Mouse (Mus musculus): ENCODE measurements around the gene Arl15.
A peak's percentile ranks its signal among the peaks of the same experiment; 100 is the strongest.

The Arl15 gene

DNA sequence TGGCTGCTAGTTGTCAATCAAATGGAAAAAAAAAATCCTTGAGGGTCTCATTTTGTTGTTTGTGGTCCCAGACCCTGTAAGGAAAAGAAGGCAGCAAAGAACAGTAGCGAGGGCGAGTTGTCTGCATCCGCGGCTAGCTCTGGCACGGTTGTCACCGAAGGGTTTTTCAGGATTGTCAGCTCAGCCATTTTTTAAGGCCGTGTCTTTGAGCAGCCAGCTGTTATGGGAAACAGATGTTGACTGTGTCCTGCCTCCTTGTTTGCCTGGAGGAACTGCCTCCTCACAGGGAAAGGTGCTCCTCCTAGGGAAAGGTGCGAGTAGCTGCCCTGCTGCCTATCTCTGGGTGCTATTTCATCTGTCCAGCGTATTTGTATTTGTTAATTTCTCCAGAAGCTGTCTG lies 144.3 kb downstream of the Arl15 start:
- no peak for DNase-seq

DNA sequence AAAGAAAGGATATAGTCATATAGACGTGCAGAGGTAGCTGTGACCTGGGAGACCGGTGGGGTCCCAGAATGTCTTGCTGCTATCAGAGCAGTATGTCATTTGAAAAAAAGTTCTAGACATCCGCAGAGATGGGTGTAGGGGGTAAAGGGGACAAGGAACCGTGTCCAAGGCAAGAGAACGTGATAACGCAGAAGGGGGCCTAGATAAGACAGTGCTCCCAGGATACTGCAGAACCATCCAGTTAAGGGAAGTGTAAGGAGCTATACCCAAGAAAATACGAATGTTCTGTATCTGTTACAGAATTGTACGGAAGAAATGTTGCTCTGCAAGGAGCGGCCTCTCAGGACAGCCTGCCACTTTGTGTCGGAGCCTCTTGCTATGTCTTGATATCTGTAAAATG lies 144.8 kb downstream of the Arl15 start:
- no peak for DNase-seq

DNA sequence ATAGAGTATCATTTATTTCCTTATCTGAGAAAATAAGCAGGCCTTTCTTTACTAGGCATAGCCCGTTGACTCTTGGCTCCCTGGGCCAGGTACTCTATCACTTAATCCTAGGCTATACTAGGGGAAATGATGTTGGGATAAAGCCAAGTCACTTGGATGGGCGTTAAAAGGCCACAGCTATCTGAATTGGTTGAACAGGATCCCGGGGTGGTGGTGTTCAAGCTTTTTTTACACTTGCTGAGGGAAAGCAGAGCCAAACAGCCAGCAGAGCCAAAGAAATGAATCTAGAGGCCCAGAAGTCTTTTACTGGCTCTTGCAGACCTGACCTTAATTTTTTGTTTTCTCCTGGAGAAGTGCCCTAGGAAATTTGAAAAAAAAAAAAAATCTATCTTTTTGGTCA lies 145.4 kb downstream of the Arl15 start:
- DNase-seq = no peak

DNA sequence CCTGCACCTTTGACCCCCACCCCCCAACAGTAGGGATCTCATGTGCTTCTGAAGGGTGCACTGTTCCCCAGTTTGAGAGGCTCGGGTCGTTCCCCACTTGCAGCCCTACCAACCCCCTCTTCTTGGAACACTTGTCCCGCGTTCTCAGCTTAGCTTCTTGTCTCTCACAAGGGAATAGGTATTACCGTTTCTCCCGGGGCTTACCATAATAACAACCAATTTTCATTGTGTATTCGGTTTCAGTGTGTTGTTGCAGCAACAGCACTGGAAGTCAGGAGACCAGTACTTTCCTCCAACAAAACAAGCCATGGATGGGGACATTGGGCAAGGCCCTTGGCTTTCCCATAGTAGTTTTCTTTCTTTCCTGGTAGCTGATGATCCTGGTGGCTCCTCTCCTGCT lies 145.8 kb downstream of the Arl15 start:
- DNase-seq = no peak

DNA sequence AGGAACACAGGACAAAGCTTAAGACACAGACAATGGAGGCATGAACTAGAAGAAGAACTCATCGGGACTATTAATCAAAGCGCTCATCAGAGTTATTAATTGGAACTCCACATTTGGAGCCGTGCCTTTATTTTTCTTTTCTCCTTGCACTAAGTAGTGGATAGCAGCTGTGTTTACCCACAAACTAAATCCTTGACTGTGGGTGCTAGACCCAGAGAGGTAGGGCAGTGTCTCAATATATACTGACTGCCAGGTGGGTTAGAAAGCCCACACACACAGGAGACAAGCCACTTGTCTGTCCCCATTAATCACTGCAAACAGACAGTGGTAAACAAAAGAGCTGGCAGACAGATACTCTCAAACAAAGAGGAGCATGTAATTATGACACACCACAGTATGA lies 147.6 kb downstream of the Arl15 start:
- no peak for DNase-seq

DNA sequence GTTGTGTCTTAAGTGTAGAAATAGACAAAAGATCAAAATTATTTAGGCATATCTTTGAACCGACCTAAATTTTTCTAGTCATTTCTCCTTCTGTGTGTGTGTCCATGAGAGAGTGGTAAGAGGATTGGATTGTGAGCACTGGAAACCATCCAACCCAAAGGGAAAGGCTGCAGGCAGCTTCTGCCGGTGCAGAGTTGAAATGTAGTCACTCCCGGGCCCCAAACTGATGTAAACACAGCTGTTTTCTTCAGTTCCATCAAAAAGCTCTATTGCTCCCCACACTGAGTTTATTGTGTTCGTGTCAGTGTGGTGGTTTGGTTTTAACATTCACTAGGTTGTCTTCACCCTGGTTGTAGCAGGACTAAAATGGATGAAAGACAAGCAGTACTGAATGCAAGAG lies 153.2 kb downstream of the Arl15 start:
- DNase-seq = no peak

DNA sequence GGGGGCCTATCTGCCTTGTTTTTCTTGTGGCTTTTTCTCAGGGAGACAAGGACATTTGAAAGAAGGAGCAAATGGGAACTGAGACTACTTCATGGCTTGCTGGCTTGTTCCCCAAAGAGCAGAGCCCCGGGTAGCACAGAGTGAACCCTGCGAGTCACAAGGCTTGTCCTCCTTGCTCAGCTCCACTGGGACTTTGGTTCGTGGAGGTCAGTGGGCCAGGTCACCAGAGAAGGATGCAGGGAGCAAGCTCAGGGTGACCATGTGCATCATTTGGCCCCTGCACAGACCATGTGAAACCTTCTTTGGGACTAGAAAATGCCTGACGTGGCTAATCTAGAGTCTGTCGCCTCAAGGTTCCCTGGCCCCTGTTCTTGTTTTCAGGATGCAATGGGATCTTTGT lies 155.4 kb downstream of the Arl15 start:
- no peak for DNase-seq

DNA sequence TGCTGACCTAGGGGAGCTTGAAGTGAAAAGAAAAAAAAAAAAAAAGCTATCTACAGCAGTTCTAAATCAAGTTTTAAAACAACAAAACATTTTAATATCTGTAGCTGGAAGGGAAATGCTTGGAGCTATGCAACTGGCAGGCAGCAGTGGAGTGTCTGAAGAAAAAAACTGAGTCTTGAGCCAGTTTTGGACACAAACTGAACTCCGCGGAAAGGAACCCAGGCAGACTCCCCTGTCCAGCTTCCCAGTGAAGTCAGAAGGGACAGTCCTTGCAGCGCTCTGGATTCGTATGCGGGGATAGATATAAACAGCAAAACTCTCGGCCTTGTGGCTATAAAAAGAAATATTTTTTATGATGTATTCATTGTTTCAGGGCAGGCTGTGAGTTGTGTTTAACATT lies 155.8 kb downstream of the Arl15 start:
- no peak for DNase-seq

DNA sequence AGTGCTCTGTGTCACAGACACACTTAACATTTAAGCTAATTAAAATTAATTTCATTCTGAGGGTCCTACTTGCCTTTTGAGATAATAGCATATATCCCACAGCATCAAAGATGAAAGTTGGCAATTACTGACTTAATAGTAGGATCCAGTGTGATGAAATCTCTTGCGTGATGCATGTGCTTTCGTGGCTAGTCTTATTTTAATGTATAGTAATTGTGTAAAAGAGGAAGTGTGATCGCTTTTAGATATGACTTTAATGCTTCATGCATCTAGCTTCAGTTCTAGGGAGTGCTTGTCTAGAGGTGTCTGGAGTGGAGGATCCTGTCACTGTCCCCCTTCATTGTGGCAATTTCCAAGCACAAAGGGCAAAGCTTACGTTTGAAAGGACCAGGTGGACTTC lies 163.1 kb downstream of the Arl15 start:
- DNase-seq = no peak

DNA sequence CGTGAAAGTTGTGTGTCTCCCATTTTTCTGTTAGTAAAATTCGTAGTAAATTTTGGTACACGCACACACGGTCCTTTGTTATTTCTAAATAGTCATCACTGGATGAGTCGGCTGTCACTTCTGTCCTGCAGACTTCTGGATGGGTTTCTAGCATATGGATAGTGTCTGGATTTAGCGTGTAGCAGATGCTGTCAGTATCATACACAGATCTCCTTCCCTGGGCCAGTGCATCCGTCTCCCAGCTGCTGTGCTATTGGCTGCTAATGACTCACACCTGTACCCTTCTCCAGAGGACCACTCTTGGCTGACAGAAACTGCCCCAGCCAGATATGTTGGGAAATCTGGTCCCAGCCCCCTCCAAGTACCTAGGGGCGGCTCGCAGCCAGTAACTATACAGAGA lies 170.6 kb downstream of the Arl15 start:
- DNase-seq = no peak

DNA sequence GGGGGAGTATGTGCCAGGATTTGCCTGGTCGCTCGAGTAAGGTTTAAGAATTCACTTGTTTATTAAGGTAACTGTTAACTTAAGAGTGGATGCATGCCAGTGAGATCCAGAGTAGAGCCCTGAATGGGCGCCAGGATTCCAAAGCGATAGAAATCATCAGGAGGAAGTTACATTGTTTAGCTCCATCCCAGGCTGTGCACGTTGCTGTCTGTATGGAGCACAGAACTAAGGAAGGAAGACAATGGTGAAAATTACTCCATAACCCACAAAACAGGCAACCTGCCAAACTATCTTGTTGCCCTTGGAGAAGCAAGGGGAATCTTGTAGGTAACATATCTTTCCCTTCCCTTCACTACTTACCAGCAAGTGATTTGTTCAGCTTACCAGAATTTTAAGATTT lies 176.4 kb downstream of the Arl15 start:
- peak; percentile 33 to 53 for DNase-seq

DNA sequence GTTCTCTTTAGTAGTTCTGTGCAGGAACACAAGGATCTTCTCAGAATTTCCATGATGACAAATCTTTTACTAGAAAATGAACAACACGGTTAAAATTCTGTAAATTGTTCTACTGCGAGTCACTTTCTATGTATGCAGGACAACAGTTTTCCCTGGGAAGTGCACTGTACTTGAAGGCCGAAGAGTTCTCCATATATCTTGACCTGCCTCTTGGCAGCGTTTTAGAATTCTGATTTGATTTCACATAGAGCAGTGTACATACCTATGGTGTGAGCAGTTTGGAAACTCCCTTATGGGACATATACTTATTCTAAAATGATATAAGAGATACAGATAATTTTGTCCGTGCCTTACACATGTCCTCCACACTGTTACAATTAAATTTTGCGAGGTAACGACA lies 178.1 kb downstream of the Arl15 start:
- DNase-seq = no peak

DNA sequence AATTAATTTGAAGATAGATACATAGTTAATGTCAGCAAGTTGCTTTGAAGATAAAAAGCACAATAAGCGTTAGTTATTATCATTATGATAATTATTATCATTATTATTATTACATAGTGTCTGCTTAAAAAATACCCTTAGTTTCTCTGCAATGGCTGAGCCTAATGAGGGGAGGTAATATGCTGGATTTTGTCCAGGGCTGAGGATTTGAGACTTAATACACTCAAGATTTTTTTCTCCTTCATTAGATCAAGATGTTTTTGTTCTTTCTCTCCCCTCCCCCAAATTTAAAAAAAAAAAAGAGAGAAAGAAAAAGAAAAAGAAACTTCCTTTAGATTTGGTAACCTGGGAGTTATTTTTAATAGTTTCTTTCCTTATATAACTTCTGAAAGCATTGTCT lies 180.6 kb downstream of the Arl15 start:
- DNase-seq = no peak

DNA sequence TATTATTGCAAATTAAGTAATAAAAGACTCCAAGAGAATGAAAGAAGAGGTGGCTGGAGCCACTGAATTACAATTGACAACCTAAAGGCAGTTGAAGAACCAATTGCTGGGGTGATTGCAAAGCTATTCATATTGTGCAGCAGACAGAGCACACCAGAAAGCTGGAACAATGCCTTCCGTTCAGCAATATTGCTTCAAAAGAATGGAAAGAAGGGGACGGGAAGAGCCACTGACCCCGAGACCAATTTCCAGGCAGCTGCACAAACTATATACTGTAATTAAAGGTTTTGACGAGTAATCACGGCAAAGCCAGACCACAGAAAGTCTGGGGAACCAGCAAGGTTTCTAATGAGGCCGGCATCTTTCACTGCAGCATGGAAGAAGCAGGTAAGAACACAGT lies 181.4 kb downstream of the Arl15 start:
- no peak for DNase-seq

DNA sequence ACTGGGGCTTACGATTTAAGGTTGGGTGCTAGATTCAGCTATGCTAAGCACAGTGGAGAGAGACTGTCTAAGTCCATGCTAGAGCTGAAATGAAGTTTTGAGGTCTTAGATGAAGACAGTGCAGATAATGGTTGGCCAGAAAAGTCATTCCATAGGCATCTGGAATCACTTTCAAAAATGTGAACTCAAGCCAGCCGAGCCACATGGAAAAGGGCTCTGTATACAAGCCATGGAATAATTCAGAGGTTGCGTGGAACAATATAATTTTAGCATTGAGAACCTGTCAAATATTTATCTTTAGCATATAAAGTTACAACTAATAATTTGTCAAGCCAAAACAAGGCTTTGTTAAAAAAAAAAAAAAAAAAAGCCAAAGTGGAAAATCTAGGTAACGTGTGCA lies 182.6 kb downstream of the Arl15 start:
- no peak for DNase-seq

DNA sequence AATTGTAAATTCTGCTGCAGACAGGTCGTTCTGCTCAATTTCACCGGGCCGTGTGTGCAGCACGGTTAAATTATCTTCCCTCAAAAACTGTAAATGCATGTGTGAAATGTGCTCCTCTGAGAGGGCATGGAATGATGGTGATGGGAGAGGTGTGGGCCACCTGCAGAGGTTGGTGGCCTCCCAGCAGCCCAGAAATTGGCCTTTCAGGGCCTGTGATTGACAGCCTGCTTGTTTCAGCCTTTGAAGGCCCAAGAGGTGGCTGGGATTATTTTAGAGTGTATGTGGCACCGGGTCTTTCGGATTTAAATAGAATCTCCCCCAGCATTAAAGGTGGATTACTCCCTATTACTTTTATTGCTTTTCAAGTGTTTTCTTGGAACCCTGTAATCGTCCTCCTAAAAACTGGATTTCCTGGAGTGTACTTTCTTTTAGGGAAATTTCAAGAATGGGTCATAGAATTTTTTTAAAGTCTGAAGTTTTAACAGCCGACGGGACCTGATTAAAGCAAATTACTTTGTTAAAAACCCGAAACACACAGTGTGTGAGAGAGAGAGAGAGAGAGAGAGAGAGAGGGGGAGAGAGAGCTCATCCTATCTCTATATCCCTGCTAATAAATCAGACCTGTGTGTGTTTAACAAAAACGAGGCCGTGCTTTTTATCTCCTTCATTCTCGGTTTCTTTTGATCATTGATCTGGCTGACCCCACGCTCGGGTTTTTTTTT lies 186.6 kb downstream of the Arl15 start:
- DNase-seq = no peak

DNA sequence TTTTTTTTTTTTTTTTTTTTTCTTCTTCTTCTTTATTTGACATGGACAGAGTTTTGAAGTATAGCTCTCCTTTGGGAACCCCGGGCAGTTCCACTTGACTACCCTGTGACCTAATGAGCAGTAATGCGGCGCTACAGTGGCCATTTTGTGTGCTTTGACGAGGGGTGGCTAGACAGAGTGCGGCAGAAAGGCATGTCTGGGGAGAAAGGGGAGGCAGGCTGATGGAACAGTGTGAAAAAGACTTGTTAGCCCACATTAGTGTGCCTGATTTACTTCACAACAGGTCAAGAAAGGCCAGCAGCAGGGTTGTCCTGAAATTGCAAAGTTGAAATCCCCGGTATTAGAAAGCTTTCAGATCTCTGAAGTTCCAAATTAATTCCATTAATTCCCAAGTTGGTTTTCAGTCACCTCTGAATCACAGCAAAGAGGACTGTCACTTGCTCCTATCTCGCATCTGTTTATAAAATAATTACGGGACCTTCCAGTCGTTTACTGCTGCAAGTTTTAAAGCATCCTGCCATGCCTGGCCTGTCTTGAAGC lies 187.2 kb downstream of the Arl15 start:
- DNase-seq = no peak

DNA sequence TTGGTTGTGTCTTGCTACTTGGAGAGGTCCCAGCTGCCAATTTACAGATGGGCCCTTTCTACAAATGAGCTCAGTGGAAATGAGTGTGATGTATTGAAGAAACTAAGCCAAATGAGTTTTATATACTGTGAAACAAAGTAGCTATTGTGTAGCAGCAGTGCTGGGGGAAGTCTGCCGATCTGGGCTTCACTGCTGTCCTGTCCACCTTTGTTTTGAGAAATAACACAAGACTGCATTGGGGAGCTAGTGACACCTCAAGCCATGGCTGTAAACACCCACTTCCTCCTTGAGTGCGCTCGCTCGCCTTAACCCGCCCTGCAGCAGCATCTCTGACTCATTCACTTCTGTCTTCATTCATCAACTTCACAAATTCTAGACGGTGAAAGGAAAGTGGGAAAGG lies 189.3 kb downstream of the Arl15 start:
- DNase-seq = peak in 1 of 2 experiments; percentile 45

DNA sequence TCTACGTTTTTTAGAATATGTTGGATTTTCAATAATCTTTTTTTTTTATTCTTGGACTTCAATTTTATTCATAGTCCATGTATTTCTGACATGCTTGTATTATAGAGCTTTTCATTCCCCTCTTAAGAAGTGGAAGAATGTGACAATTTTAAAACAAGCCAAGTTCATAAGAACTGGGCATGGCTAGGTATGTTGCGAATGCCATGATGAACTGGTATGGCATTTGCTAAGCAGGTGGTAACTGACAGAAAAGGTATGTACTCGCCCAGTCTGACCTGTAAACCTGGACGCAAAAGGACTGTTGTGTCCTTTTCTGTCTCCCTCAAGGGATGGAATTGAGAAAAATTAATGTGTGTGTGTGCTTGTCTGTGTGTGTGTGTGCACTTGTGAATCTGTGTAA lies 190.2 kb downstream of the Arl15 start:
- DNase-seq = no peak

DNA sequence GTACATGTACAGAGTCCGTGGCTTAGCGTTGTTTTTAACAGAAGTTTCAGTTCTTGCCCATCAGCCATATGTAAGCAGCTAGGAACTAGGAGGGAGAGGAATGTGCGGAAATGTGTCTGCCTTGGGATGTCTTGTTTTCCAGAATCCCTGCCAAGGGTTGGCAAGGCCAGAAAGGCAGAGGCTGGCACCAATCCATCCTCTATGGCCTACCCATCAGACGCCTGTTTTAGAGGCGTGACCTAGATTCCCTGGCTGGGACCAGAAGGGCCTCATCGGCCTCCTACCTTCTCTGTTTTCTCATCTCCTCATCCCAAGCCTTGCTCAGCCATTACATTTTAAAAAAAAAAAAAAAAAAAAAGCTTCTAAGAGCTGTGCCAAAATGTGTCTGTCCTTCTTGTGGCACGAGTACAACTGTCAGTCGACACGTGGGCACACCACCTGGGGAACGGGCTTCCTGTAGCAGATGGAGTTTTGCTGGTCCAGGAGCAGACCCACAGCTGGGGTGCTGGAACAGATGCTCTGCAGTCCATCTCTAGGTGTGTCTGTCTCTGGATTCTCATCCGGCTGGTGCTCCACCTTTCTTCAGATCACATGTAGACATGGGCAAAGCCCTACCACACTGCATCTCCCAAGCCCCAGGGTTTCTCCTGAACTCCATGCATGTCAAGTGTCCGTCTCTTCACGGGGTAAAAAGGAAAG lies 192.7 kb downstream of the Arl15 start:
- peak; percentile 21 to 52 for DNase-seq

DNA sequence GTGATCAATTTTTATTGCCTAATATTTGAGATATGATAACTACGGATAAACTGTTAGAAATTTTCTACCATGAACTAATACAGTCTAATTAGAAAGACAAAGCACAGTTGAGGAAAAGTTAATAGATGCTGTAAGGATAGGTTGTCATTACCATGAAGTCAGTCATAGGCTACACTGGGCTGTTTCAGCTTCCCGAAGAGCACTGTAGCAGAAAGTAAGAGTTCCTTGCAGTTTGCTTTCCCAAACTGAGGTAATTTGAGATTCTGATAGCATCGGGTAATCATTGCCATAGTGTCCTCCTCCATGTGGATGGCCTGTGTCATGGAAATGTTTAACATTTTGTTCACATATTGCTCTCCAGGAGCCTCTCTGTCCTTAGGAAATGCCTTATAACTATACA lies 195.9 kb downstream of the Arl15 start:
- DNase-seq = no peak

DNA sequence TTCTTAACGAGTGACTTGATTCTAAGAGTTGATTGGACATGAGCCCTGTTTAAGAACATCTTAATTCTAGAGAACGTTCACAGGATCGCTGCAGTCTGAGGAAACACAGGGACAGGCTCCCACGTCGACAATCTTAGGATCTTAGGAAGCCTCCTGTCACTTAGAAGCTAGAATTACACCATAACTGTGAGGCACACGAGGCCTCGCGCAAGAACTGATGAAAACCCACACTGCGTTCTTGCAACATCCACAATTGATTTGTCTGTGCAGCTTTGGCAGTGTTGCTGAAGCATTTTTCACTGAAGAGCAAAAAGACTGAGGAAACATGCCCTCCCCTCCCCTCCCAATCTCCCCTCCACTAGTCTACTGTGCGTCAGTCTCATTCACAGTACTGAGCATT lies 196.4 kb downstream of the Arl15 start:
- no peak for DNase-seq

DNA sequence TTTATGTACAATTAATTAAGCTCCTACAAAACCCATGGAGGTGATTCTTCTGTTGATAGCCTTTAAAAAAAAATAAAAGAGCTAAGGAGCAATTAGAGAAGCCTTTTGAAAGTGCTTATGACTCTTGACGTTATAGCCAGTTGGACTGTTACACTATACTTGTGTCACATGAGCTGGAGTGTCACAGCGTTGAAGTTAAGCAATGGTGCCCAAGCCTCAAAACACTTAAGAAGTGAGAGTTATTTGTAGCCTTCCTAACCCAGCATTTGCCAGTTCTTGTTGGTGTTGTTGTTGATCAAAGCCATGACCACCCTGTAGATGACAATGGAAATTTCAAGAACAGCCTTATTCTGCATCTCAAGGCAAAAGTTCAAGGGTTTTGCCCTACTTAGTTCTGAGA lies 198.8 kb downstream of the Arl15 start:
- DNase-seq = no peak

DNA sequence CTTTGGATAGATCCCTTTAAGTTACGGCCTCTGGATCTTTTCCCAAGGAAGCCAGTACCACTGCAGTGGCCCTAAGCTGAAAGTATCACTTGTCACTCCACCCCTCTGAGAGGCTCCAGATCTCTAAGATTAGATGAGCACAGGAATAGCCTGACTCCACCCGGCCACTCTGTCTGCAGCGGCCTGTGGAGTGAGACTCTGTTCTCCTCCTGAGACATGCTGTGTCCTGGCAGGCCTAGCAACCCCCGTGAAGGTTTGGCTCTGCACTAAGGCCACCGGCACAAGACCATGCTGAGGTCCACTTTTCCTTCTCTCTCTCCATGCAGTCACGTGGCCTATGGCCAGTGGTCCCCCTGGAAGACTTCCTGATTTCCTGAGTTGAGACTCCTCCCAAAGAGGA lies 200.3 kb downstream of the Arl15 start:
- no peak for DNase-seq
